Comparison of ENCODE assay signal across 7 mouse cellular contexts in the genomic region with DNA sequence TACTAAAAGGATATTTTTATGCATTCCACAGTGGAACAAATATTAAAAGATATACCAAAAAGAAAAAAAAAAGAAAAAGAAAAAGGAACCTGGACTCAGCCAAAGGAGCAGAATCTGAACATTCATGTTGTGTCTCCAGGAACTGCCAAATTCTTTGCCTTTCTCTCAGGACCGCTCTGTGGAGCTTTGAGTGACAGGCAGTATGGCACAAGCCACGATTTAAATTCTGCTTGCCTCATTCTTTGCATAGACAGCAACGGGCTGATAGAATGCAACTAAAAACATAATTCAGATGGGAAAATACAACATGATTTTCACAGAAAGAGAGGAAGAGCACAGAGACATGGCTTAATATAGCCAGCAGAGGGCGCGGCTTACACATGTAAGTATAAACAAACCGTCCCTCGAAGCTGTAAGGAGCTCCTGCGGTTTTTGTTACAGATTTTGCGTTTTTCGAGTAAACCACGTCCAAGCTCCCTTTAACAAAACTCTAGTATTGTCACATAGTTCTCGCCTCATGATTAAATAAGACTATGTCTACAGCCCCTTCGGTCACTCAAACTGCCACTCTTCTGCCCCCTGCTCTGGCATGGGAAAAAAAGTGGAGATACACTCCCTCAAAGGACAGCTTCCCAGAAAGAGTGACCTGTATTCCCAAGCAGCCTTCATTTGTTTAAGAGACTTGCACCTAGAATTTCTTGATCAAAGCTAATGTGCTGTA.
A peak's percentile ranks its signal among the peaks of the same experiment; 100 is the strongest.
DNase-seq lines count a peak whose midpoint lies in the region; ATAC-seq and TF ChIP-seq lines count a peak whose summit lies in the region.

No protein-coding gene starts in this region.

- ATAC-seq in Patski, result peak; percentile 80
- ATAC-seq in forebrain, postnatal 0 days, result peak; percentile 90
- ATAC-seq in hindbrain, embryonic 15.5 days (ENCODE audit: low FRiP score, low read depth), result peak; percentile 83; the same call in 1 of the 2 replicates

- H3K4me2 ChIP-seq in forebrain, postnatal 0 days (ENCODE audit: low read depth), result peak overlapping the region; percentile 35
- H3K4me2 ChIP-seq in hindbrain, embryonic 15.5 days, result peak overlapping the region; percentile 49

- no peak overlapping the region for H3K9ac ChIP-seq in forebrain, postnatal 0 days
- no peak overlapping the region for H3K9ac ChIP-seq in hindbrain, embryonic 15.5 days

- peaks cover 49% of the 10 kb centered on the region for H3K27me3 ChIP-seq in Patski
- H3K27me3 ChIP-seq in forebrain, postnatal 0 days (ENCODE audit: insufficient read depth, low read length), result no peaks in the 10 kb centered on the region
- no peaks in the 10 kb centered on the region for H3K27me3 ChIP-seq in hindbrain, embryonic 15.5 days

- CTCF ChIA-PET in Patski (lab: Charles Lee), result interaction anchor here (0.8 to 2.8 kb wide), 10 partner anchors 8 to 504 kb away, joined by 3 to 13 read pairs (median 4); no protein-coding TSS in a partner anchor

- no peak overlapping the region for H3K4me3 ChIP-seq in forebrain, postnatal 0 days (ENCODE audit: low read depth, low read length)
- peak overlapping the region; percentile 17; the same call in 1 of the 2 replicates for H3K4me3 ChIP-seq in hindbrain, embryonic 15.5 days

- no peaks in the 10 kb centered on the region for H3K4me1 ChIP-seq in forebrain, postnatal 0 days (ENCODE audit: insufficient read depth)
- H3K4me1 ChIP-seq in hindbrain, embryonic 15.5 days (replicated peaks), result no peaks in the 10 kb centered on the region

- WGBS in forebrain, postnatal 0 days, result 16% methylated on average over 13 of the region's 13 CpGs
- WGBS in hindbrain, embryonic 15.5 days, result 20% methylated on average over 13 of the region's 13 CpGs

- DNase-seq in Patski (ENCODE audit: low read depth, low spot score), result peak; percentile 7
- DNase-seq in cerebellum, adult 11-12 months, result peak; percentile 8
- DNase-seq in forebrain, postnatal 0 days, result peak; percentile 86
- peak; percentile 37 to 61 for DNase-seq in layer of hippocampus, postnatal 10 days (ENCODE audit: low spot score in 2 of 2)
- peak; percentile 53 for DNase-seq in lung, postnatal 14 days
- peak; percentile 28 for DNase-seq in retina, postnatal 7 days (ENCODE audit: low read depth, low spot score)

- POLR2A ChIA-PET in Patski (lab: Charles Lee), result interaction anchor here (0.7 kb wide), 1 partner anchor 190 kb away, joined by 9 read pairs; no protein-coding TSS in a partner anchor

- H3K36me3 ChIP-seq in forebrain, postnatal 0 days (ENCODE audit: insufficient read depth), result no peaks in the 10 kb centered on the region
- no peaks in the 10 kb centered on the region for H3K36me3 ChIP-seq in hindbrain, embryonic 15.5 days

- H3K9me3 ChIP-seq in forebrain, postnatal 0 days (ENCODE audit: low read length), result no peaks in the 10 kb centered on the region
- H3K9me3 ChIP-seq in hindbrain, embryonic 15.5 days, result no peaks in the 10 kb centered on the region

- H3K27ac ChIP-seq in forebrain, postnatal 0 days (ENCODE audit: low read depth, low read length), result peak overlapping the region; percentile 40; the same call in 1 of the 2 replicates
- H3K27ac ChIP-seq in hindbrain, embryonic 15.5 days (replicated peaks), result no peak overlapping the region

- peak; percentile 85 for TF ChIP-seq CTCF in Patski (IDR thresholded peaks at IDR 0.05)
- peak; percentile 74 for TF ChIP-seq CTCF in forebrain, postnatal 0 days (IDR thresholded peaks at IDR 0.05; ENCODE audit: low read depth)

- in situ Hi-C loops in Patski (cut with MboI; ENCODE audit: low pct_unique_long_range_greater_than_20kb), result loop anchor here (5.0 to 10.0 kb wide), 3 partner anchors 398 to 825 kb away; no protein-coding TSS in a partner anchor

Comparison
In these comparisons a context has a peak if more than half of its experiments do, and no peak if none do; other contexts are left out.
1. DNase-seq: peak in every context shown above with its lines; median percentile 86 in forebrain, postnatal 0 days; 53 in lung, postnatal 14 days; 49 in layer of hippocampus, postnatal 10 days; 28 in retina, postnatal 7 days; 8 in cerebellum, adult 11-12 months; 7 in Patski.